Mouse (Mus musculus) cerebellum, adult 11-12 months (tissue): ENCODE data around the gene Nr1h4.

ENCODE experiments used
- DNase-seq: peaks from one replicate; pipeline ENCODE4 v3.0.0; 2022

The Nr1h4 gene

GRCm38 (mm10) chr10:89424800-89425393 is 108.5 kb downstream of the Nr1h4 start:
- no peak for DNase-seq

- no peak for DNase-seq
Observed at GRCm38 (mm10) chr10:89424217-89424616, 109.2 kb downstream of the Nr1h4 start.

- no peak for DNase-seq
Observed at GRCm38 (mm10) chr10:89423164-89423778, 110.1 kb downstream of the Nr1h4 start.

- no peak for DNase-seq
Observed at GRCm38 (mm10) chr10:89422504-89423158, 110.8 kb downstream of the Nr1h4 start.

- no peak for DNase-seq
Observed at GRCm38 (mm10) chr10:89417966-89418365, 115.4 kb downstream of the Nr1h4 start.

GRCm38 (mm10) chr10:89415478-89415877 is 117.9 kb downstream of the Nr1h4 start:
- no peak for DNase-seq

GRCm38 (mm10) chr10:89407551-89407950 is 125.8 kb downstream of the Nr1h4 start:
- DNase-seq: no peak

- no peak for DNase-seq
Observed at GRCm38 (mm10) chr10:89406733-89407484, 126.5 kb downstream of the Nr1h4 start.

GRCm38 (mm10) chr10:89404936-89405335 is 128.4 kb downstream of the Nr1h4 start:
- DNase-seq: no peak
